Mouse (Mus musculus) gastrocnemius, adult 2 months (tissue): ENCODE results near the gene Ccdc170. TPM values are rescaled to one million over a fixed set of nuclear protein-coding genes. Genes with fewer than 3 reads are reported as not detected.
"Not testable (repeated sequence)": the region's sequence is repeated elsewhere in the genome, so short reads cannot be mapped to it uniquely, and the experiment has no call there.

Source experiments
- DNase-seq: peaks from one replicate; pipeline ENCODE4 v3.0.0; 2022
- H3K27ac ChIP-seq: fragments of 200-600 bp; 2 replicates; pipeline ENCODE4 v1.8.1; 2022; ENCODE audit warnings: mild to moderate bottlenecking
- H3K4me3 ChIP-seq: fragments of 200-600 bp; 2 replicates; pipeline ENCODE4 v1.8.1; 2022; ENCODE audit warnings: mild to moderate bottlenecking, moderate library complexity
- CTCF ChIP-seq: fragments of 200-600 bp; IDR thresholded peaks from 2 replicates; pipeline ENCODE4 v1.8.1; 2022; ENCODE audit warnings: antibody characterized with exemption, mild to moderate bottlenecking, moderate library complexity
- intact Hi-C: fragments of 180-260 bp; cut with DNase I; formaldehyde crosslinking; loops from one replicate; pipeline ENCODE4 v1.15.1; 2025
- total RNA-seq, 2 experiments: library from RNA; stranded (reverse); gene quantifications; 2 replicates each; pipeline ENCODE4 v1.2.3; 2021

Gene Ccdc170
- total RNA-seq, 2 experiments from 2014 or later: 0.46 to 0.67 TPM

DNA sequence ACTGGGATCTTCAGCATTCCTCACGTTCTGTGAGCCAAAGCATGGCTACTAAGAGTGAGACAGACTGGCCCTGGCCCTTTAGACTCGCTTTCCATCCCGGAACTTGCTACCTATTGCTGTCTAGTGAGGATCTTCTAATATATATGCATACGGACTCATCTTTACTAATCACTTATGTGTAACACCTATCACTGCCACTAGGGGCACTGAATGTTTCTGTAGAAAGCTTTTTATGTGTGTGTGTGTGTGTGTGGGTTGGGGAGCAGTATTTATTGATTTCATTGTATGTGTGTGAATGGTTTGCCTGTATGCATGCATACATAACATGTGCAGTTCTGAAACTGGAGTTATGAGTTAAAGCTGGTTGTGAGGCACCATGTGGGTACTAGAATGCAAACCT lies 111.5 kb downstream of the Ccdc170 start:
- DNase-seq: no peak
- TF ChIP-seq CTCF: peak; percentile 51
- no peak overlapping the region for H3K4me3 ChIP-seq
- no peak overlapping the region for H3K27ac ChIP-seq
- intact Hi-C loops: no loop called here

GRCm38 (mm10) chr10:4597211-4597610 lies 114.9 kb downstream of the Ccdc170 start:
- DNase-seq: no peak
- Histone ChIP-seq H3K4me3 (no peak overlapping the region), H3K27ac (no peak overlapping the region)
- intact Hi-C loops: loop anchor here (5.0 kb wide), 1 partner anchor 475 kb away; no protein-coding TSS in a partner anchor
- no peak for TF ChIP-seq CTCF

DNA sequence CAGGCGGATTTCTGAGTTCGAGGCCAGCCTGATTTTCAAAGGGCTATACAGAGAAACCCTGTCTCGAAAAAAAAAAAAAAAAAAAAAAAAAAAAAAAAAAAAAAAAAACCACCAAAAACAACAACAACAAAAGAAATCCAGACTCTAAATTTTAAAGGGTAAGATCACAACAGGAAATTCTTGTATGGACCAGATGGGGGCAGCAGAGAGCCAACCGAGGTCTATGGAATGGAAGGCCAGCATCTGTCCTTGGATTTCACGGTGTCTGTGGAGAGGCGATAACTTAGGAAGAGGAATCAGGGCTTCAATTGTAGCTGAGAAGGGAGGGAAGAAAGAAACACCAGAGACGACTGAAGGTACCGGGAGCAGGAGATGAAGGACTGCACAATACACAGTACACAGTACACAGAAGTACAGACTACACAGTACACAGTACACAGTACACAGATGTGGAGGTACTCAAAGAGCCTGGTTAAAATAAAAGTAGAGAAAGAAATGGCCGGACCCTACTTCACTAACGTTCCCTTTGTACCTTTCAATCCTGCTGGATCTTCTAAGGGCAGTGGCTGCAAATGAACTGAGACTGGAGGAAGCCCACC lies 116.0 kb downstream of the Ccdc170 start:
- no peak overlapping the region for H3K27ac ChIP-seq

DNA sequence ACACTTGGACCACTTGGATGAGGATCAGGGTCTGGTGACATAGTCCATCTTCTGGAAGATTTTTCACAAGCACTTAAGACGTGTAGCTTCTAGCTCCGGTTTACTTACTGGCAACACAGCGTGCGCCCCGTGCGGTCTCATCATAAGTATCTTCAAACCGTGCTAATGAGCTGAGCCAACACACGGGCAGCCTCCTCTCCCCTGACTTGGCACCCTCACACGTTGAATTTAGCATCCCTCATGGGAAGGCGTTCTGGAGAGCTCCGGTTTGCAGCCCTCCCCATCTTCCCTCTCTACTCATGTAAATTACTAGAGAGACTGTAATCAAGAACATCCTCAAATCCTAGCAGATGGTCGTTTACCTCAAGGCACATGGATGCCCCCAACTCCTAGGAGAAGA lies 116.6 kb downstream of the Ccdc170 start:
- H3K27ac ChIP-seq: no peak overlapping the region
- no peak overlapping the region for H3K4me3 ChIP-seq
- intact Hi-C loops: loop anchor here (5.0 kb wide), 1 partner anchor 473 kb away; no protein-coding TSS in a partner anchor
- DNase-seq: no peak
- TF ChIP-seq CTCF: no peak

More for the DNA sequence above, 116.0 kb downstream of the Ccdc170 start:
- H3K4me3 ChIP-seq: no peak overlapping the region
- TF ChIP-seq CTCF: peak; percentile 74
- intact Hi-C loops: loop anchor here (5.0 kb wide), 1 partner anchor 474 kb away; no protein-coding TSS in a partner anchor
- DNase-seq: peak; percentile 71

- no peak overlapping the region for H3K27ac ChIP-seq
- TF ChIP-seq CTCF: no peak
- no peak overlapping the region for H3K4me3 ChIP-seq
- intact Hi-C loops: loop anchor here (5.0 kb wide), 1 partner anchor 473 kb away; no protein-coding TSS in a partner anchor
- no peak for DNase-seq
Measured at GRCm38 (mm10) chr10:4599591-4599990, 117.3 kb downstream of the Ccdc170 start.

DNA sequence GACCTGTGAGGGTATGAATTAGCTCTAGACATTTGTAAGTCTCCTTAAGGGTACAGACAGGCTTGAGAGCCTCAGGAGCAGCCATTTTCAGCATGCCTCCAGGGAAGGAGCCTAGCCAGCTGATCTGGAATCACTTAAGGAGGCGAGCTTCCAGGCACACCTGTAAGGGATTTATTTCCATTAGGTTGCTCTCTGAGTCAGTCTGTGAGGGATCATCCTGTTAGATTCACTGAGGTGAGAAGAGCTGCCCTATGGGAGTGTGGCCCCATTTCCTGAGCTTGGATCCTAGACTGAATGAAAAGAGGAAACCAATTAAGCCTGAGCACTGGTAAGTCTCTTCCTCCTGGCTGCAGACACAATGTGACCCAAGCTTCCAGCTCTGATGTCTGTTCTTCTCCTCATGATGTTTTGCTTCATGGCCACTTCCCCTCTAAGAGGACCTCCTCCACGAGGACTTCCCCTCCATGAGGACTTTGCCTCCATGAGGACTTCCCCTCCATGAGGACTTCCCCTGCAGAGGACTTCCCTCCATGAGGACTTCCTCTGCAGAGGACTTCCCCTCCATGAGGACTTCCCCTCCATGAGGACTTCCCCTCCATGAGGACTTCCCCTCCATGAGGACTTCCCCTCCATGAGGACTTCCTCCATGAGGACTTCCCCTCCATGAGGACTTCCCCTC lies 118.6 kb downstream of the Ccdc170 start:
- intact Hi-C loops: no loop called here

GRCm38 (mm10) chr10:4601612-4602011 lies 119.3 kb downstream of the Ccdc170 start:
- H3K4me3 ChIP-seq, intact Hi-C loops, DNase-seq, H3K27ac ChIP-seq: not testable (repeated sequence)

More for the DNA sequence above, 118.6 kb downstream of the Ccdc170 start:
- no peak for TF ChIP-seq CTCF
- Histone ChIP-seq H3K27ac (no peak overlapping the region), H3K4me3 (no peak overlapping the region)
- DNase-seq: no peak

DNA sequence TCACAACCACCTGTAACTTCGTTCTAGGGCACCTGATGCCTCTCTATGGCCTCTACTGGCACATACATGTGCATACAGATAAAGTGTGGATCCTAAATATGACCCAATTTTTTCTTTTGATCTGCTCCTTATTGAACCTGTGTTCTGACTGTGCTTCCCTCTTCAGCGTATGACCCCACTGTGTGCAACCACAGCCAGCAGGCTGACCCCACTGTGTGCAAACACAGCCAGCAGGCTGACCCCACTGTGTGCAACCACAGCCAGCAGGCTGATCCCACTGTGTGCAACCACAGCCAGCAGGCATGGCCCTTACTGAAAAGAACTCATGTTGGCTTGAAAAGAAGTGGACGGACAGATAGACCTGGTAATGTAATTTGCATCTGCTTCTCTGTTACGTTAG lies 120.2 kb downstream of the Ccdc170 start:
- Histone ChIP-seq H3K4me3 (no peak overlapping the region), H3K27ac (no peak overlapping the region)
- intact Hi-C loops: no loop called here
- no peak for DNase-seq
- TF ChIP-seq CTCF: no peak

- TF ChIP-seq CTCF: no peak
- Histone ChIP-seq H3K27ac (no peak overlapping the region), H3K4me3 (no peak overlapping the region)
- no peak for DNase-seq
- intact Hi-C loops: loop anchor here (5.0 kb wide), 1 partner anchor 558 kb away; no protein-coding TSS in a partner anchor
Measured at GRCm38 (mm10) chr10:4604527-4605209, 122.4 kb downstream of the Ccdc170 start.

GRCm38 (mm10) chr10:4610234-4610633 lies 127.9 kb downstream of the Ccdc170 start:
- TF ChIP-seq CTCF: no peak

GRCm38 (mm10) chr10:4611386-4612155 lies 129.3 kb downstream of the Ccdc170 start, which contains the start of gene Esr1:
TSS of gene Esr1 (plus strand) at chr10:4611593.
- intact Hi-C loops: loop anchor here (5.0 kb wide), 1 partner anchor 456 kb away; the partner anchor contains the start of gene Gm10097
- Histone ChIP-seq H3K27ac (peak within 1 kb of the TSS; percentile 90), H3K4me3 (peak within 1 kb of the TSS; percentile 80)
- peak; percentile 45 for DNase-seq
- peak; percentile 55 for TF ChIP-seq CTCF

More at GRCm38 (mm10) chr10:4610234-4610633, 127.9 kb downstream of the Ccdc170 start:
- no peak overlapping the region for H3K4me3 ChIP-seq
- no peak overlapping the region for H3K27ac ChIP-seq
- intact Hi-C loops: loop anchor here (5.0 kb wide), 1 partner anchor 457 kb away; the partner anchor contains the start of gene Gm10097
- no peak for DNase-seq

Other genes with a start within 250 kb of the Ccdc170 start
- gene Akap12, start 216.1 kb upstream of the Ccdc170 start, total RNA-seq: 10 to 100 TPM in 1 of 2 experiments, 1 to 10 TPM in 1; 6.2 to 16.6 TPM
- gene Zbtb2, start 94.4 kb upstream of the Ccdc170 start, total RNA-seq: 1 to 10 TPM; 4.9 to 7.1 TPM
- 10 to 100 TPM; 31.8 to 55.6 TPM for gene Rmnd1, start 50.1 kb upstream of the Ccdc170 start, total RNA-seq
- gene Armt1, start 50.0 kb upstream of the Ccdc170 start, total RNA-seq: 10 to 100 TPM; 15.5 to 15.6 TPM
- gene Esr1, start 129.1 kb downstream of the Ccdc170 start, total RNA-seq: 10 to 100 TPM; 30.6 to 46.5 TPM